Mouse (Mus musculus): Measurements from ENCODE around the gene Adat2. TPM values are rescaled to one million over a fixed set of nuclear protein-coding genes. Genes with fewer than 3 reads are reported as not detected.

Gene Adat2
- total RNA-seq, 2 experiments from 2014 or later, result 4.3 to 5.0 TPM

GRCm38 (mm10) chr10:13596866-13597265, 44.2 kb downstream of the Adat2 start:
- no peak for DNase-seq

- DNase-seq, result no peak
Measured at GRCm38 (mm10) chr10:13597491-13597890, 44.8 kb downstream of the Adat2 start.

- DNase-seq, result no peak
Measured at GRCm38 (mm10) chr10:13600926-13601325, 48.2 kb downstream of the Adat2 start.

Other genes starting within 250 kb of the Adat2 start
- 10 to 100 TPM; 78.3 to 79.5 TPM for gene Phactr2, start 78.5 kb upstream of the Adat2 start, total RNA-seq (2021)
- gene Fuca2, start 53.4 kb upstream of the Adat2 start, total RNA-seq (2021), result 100 to 1,000 TPM; 261 to 315 TPM
- gene Pex3, start 248 bp downstream of the Adat2 start, total RNA-seq (2021), result 10 to 100 TPM; 25.1 to 27.7 TPM

Measured in heart, postnatal 4 days (tissue).